Mouse (Mus musculus) right cerebral cortex, adult 2 months (tissue): ENCODE measurements at regions not wholly inside any gene's neighbourhood (a gene's known extent, or its start where the extent isn't known, plus 50 kb on each side); places are given as distances from the start of the nearest gene placed in this dataset.

Experiments
- DNase-seq, 2 experiments: peaks; one replicate each; pipeline ENCODE4 v3.0.0; 2021 to 2022; ENCODE audit warnings: low spot score in 2 of 2

DNA sequence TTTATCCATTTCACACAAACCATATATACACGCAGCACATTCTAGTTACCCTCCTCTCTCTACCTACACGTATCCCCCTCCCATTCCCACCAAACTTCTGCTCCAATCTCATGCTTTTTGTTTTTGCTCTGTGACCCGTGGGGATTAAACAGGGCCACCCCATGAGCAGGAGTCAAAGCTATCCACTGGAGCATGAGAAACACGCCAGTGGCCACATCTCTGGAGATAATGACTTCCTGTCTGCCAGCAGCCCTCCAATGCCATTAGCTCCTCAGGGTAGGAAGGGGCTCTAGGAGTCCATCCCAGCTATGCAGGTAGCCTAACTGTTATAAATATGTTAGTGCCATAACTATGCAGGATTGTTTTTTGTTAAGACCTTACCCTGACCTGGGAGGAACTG, 141.9 kb upstream of the Grb10 start:
- DNase-seq = no peak

DNA sequence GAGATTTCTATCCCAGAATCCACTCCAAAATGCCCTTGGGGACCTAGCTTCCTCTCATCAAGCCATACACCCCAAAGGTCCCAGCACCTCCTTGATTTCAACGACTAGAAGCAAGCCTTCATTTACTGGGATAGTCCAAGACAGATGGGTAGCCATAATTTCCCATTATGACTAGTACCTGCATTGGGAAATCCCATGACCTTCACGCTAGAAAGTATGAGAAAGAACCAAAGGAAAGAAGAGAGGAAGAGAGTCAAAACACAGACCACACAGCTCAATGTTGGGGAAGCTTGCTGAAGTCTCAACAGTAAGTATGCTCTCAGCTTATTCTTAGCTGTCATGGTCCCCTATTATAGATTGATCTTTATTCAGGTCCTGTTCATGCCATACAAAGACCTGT, 133.9 kb upstream of the Grb10 start:
- no peak for DNase-seq

DNA sequence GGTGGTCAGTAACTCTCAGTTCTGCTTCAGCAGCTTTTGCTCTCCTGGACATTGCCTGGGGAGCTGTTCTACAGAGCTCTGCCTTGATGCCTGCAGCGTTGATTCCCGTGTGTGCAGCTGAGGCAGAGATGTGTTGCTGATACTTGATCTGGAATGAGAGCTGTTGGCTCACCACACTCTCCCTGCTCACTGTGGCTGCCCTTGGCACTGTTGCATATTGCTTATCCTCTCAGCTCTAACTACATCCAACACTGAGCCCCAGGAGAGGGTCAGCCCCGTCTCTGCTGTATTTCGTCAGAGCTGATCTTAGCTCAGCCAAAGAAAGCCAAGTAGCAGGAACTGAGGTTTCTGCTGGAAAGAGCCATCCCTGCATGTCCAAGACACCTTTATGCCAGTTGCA, 132.8 kb upstream of the Grb10 start:
- DNase-seq = no peak

DNA sequence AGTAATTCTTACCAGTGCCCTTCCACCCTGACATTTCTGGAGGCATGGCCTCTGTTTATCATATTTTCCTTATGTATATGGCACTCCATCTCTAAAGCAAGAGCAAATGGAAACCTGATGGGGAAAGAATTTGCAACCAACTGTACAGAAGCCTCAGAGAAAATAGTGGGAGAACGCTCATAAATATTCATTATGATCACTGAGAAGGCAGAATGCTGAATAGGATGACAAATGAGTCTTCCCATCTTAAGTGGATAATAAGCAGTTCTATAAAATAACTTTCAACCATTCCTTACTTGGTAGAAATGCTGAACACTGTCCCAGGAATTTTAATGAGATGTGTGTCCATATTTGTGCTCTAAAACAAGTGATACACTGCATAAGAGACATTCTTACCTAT, 129.9 kb upstream of the Grb10 start:
- peak in 1 of 2 experiments; percentile 2 for DNase-seq
